Mouse (Mus musculus) gastrocnemius, postnatal 4 days (tissue): ENCODE data around the gene Cdk8. TPM values are rescaled to one million over a fixed set of nuclear protein-coding genes. Genes with fewer than 3 reads are reported as not detected.

Experiments used
- DNase-seq, 2 experiments: peaks; one replicate each; pipeline ENCODE4 v3.0.0; 2021 to 2022; ENCODE audit warnings: low spot score in 2 of 2, mixed read lengths in 2 of 2
- total RNA-seq, 2 experiments: library from RNA; stranded (reverse); gene quantifications; 2 replicates each; pipeline ENCODE4 v1.2.3; 2021

Gene Cdk8
- total RNA-seq, 2 experiments from 2014 or later: 39.0 to 48.2 TPM

- DNase-seq: no peak
Observed at GRCm38 (mm10) chr5:146232056-146232675, 1.1 kb downstream of the Cdk8 start.

- no peak for DNase-seq
Observed at GRCm38 (mm10) chr5:146232816-146233215, 1.8 kb downstream of the Cdk8 start.

- DNase-seq: no peak
Observed at GRCm38 (mm10) chr5:146234336-146234735, 3.3 kb downstream of the Cdk8 start.

GRCm38 (mm10) chr5:146238274-146238673 is 7.2 kb downstream of the Cdk8 start:
- DNase-seq: no peak

GRCm38 (mm10) chr5:146240771-146241170 is 9.7 kb downstream of the Cdk8 start:
- DNase-seq: no peak

- no peak for DNase-seq
Observed at GRCm38 (mm10) chr5:146241202-146241601, 10.2 kb downstream of the Cdk8 start.

- no peak for DNase-seq
Observed at GRCm38 (mm10) chr5:146245193-146245592, 14.2 kb downstream of the Cdk8 start.

- DNase-seq: no peak
Observed at GRCm38 (mm10) chr5:146245646-146246370, 14.8 kb downstream of the Cdk8 start.

GRCm38 (mm10) chr5:146246386-146246785 is 15.4 kb downstream of the Cdk8 start:
- DNase-seq: no peak

GRCm38 (mm10) chr5:146247709-146248108 is 16.7 kb downstream of the Cdk8 start:
- no peak for DNase-seq

- DNase-seq: no peak
Observed at GRCm38 (mm10) chr5:146248746-146249145, 17.7 kb downstream of the Cdk8 start.

GRCm38 (mm10) chr5:146250369-146251075 is 19.5 kb downstream of the Cdk8 start:
- DNase-seq: no peak

- no peak for DNase-seq
Observed at GRCm38 (mm10) chr5:146251663-146252429, 20.8 kb downstream of the Cdk8 start.

- DNase-seq: no peak
Observed at GRCm38 (mm10) chr5:146253644-146254043, 22.6 kb downstream of the Cdk8 start.

- no peak for DNase-seq
Observed at GRCm38 (mm10) chr5:146260003-146260402, 29.0 kb downstream of the Cdk8 start.

- no peak for DNase-seq
Observed at GRCm38 (mm10) chr5:146265934-146266591, 35.0 kb downstream of the Cdk8 start.

- DNase-seq: no peak
Observed at GRCm38 (mm10) chr5:146267776-146268175, 36.7 kb downstream of the Cdk8 start.

- no peak for DNase-seq
Observed at GRCm38 (mm10) chr5:146270593-146270992, 39.6 kb downstream of the Cdk8 start.

- DNase-seq: no peak
Observed at GRCm38 (mm10) chr5:146271662-146272061, 40.6 kb downstream of the Cdk8 start.

- no peak for DNase-seq
Observed at GRCm38 (mm10) chr5:146273096-146273495, 42.1 kb downstream of the Cdk8 start.
